Mouse (Mus musculus): ENCODE measurements around the gene Cdsn. TPM values are rescaled to one million over a fixed set of nuclear protein-coding genes. Genes with fewer than 3 reads are reported as not detected.

Gene Cdsn
- polyA plus RNA-seq, 1 experiment, result not detected

DNA sequence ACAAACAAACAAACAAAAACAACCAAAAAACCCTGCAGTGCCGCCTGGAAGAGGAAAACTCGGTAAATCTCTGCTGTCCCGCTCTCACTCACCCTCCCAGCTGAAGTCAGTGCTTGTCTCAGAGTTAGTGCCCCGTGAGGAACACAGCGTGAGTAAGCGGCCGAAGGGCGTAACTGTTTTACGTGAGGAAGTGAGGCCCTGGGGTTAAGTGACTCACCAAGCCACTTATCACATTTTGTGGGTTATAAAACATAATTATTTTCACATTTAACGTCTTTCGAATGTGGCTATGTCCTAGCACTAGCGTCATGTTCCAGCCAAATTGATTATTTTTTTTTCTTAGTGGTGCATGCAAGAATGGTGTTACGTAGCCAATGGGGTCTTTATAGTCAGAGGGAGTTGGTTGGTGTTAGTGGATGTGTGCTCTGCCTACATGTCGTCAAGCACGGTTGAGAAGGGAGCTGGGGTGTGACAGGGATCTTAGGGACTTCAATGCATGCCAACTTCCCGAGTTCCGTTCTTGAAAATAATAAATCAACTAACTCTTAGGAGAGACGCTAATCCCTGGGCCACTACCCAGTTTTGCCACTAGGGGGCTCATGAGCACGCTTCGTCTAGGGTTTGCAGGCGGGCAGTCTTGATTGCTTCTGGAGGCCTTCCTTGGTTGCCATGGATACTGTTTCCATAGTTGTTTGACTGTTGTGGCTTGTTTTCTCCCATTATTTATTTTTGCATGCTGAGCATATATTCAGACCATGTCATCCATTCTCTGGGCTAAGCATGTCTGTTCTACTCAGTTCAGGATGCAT, 38.7 kb downstream of the Cdsn start:
- H3K9me3 ChIP-seq, result peaks cover 9% of the 10 kb centered on the region
- H3K4me1 ChIP-seq, result peaks cover 8% of the 10 kb centered on the region
- TF ChIP-seq FLI1 (IDR thresholded peaks at IDR 0.05; ENCODE audit: low read length) (no peak), GATA1 (IDR thresholded peaks at IDR 0.05; ENCODE audit: borderline replicate concordance, low read length) (no peak)
- no peaks in the 10 kb centered on the region for H3K36me3 ChIP-seq (replicated peaks; ENCODE audit: low read length)
- peak overlapping the region; percentile 83 for H3K4me3 ChIP-seq (replicated peaks)
- peaks cover 29% of the 10 kb centered on the region for H3K27me3 ChIP-seq (replicated peaks)

GRCm38 (mm10) chr17:35591219-35591578, 39.3 kb downstream of the Cdsn start:
- Histone ChIP-seq H3K36me3 (replicated peaks; ENCODE audit: low read length) (no peaks in the 10 kb centered on the region), H3K4me3 (replicated peaks) (no peak overlapping the region), H3K27me3 (replicated peaks) (peaks cover 26% of the 10 kb centered on the region), H3K9me3 (peaks cover 10% of the 10 kb centered on the region), H3K4me1 (peaks cover 8% of the 10 kb centered on the region)
- TF ChIP-seq FLI1 (IDR thresholded peaks at IDR 0.05; ENCODE audit: low read length) (no peak), GATA1 (IDR thresholded peaks at IDR 0.05; ENCODE audit: borderline replicate concordance, low read length) (no peak)

DNA sequence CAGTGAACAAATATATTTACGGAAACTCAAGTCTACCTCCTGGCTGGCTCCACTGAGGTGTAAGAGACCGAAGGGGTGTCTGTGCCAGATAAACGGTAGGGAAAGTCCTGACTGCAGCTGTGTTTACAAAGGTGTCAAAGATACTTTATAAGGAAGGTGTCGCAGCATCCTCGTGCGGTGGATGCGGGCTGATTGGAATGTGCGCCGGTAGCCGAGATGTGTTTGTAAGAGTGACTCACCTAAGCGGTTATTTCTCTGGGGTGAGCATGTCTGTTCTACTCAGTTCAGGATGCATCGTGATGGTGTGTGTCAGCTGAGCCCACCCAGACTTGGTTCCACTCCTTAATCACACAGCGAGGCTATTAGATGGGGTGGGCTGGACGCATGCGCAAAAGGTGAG, 39.8 kb downstream of the Cdsn start:
- no peaks in the 10 kb centered on the region for H3K36me3 ChIP-seq (replicated peaks; ENCODE audit: low read length)
- TF ChIP-seq FLI1 (IDR thresholded peaks at IDR 0.05; ENCODE audit: low read length), result no peak
- no peak for TF ChIP-seq GATA1 (IDR thresholded peaks at IDR 0.05; ENCODE audit: borderline replicate concordance, low read length)
- H3K27me3 ChIP-seq (replicated peaks), result peaks cover 28% of the 10 kb centered on the region
- H3K4me1 ChIP-seq, result peaks cover 8% of the 10 kb centered on the region
- no peak overlapping the region for H3K4me3 ChIP-seq (replicated peaks)
- H3K9me3 ChIP-seq, result peaks cover 15% of the 10 kb centered on the region

DNA sequence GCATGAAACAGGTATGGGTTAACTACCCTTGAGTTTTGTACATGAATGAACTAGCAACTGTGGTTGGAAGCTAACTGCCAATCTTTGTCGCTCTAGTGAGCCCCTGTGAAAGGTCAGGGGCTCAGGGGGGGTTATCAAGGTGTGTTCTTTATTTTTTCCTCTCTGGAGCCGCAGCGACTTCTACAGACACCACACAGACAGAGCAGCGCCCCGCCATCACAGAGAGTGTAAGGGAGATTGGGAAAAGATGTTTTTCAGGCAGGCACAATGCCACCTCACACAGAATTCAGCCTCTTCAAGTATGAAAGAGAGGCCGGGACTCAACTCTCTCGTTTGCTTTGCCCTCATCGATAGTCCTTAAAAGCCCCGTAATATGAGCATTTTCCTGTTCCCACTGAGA, 40.2 kb downstream of the Cdsn start:
- Histone ChIP-seq H3K9me3 (peaks cover 18% of the 10 kb centered on the region), H3K4me1 (peaks cover 8% of the 10 kb centered on the region)

DNA sequence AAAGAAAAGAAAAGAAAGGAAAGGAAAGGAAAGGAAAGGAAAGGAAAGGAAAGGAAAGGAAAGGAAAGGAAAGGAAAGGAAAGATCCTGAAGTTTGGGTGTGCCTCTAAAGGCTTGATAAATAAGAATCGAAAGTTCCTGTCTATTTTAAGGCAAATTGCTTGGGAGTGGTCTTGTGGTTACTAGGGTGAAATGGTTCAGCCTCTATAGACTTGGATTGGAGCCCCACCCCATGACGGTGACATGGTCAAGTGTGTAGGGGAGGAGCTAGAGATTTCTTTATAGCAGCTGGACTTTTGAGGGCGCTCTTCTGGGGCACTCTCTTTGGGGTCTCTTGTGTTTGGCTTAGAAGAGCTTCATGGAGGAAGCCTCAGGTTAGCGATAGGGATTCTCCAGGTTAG, 41.9 kb downstream of the Cdsn start:
- Histone ChIP-seq H3K36me3 (replicated peaks; ENCODE audit: low read length) (no peaks in the 10 kb centered on the region), H3K4me3 (replicated peaks) (no peak overlapping the region), H3K27me3 (replicated peaks) (peaks cover 29% of the 10 kb centered on the region), H3K4me1 (peaks cover 8% of the 10 kb centered on the region), H3K9me3 (peaks cover 21% of the 10 kb centered on the region)
- TF ChIP-seq GATA1 (IDR thresholded peaks at IDR 0.05; ENCODE audit: borderline replicate concordance, low read length), result no peak
- no peak for TF ChIP-seq FLI1 (IDR thresholded peaks at IDR 0.05; ENCODE audit: low read length)

More for the DNA sequence above, 40.2 kb downstream of the Cdsn start:
- Histone ChIP-seq H3K27me3 (replicated peaks) (peaks cover 29% of the 10 kb centered on the region), H3K4me3 (replicated peaks) (no peak overlapping the region), H3K36me3 (replicated peaks; ENCODE audit: low read length) (no peaks in the 10 kb centered on the region)
- no peak for TF ChIP-seq FLI1 (IDR thresholded peaks at IDR 0.05; ENCODE audit: low read length)
- no peak for TF ChIP-seq GATA1 (IDR thresholded peaks at IDR 0.05; ENCODE audit: borderline replicate concordance, low read length)

DNA sequence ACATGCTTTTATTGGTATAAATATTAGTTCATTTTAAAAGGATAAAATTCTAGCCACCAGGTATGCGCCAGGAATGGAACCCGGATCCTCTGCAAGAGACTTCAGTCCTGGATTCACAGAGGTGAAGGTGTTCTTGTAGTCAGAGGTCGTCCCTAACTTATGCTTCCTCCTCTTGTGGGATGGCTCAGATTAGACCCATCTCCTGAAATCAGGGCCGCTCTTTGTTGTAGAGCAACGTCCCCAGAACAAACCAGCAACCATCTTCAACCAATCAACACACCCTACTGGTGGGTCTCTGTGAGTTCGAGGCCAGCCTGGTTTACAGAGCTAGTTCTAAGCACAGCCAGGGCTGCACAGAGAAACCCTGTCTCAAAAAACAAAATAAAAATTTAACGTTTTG, 42.5 kb downstream of the Cdsn start:
- Histone ChIP-seq H3K36me3 (replicated peaks; ENCODE audit: low read length) (no peaks in the 10 kb centered on the region), H3K27me3 (replicated peaks) (peaks cover 29% of the 10 kb centered on the region), H3K4me3 (replicated peaks) (no peak overlapping the region), H3K9me3 (peaks cover 21% of the 10 kb centered on the region), H3K4me1 (peaks cover 8% of the 10 kb centered on the region)
- TF ChIP-seq FLI1 (IDR thresholded peaks at IDR 0.05; ENCODE audit: low read length) (no peak), GATA1 (IDR thresholded peaks at IDR 0.05; ENCODE audit: borderline replicate concordance, low read length) (no peak)

GRCm38 (mm10) chr17:35597399-35597798, 45.5 kb downstream of the Cdsn start:
- H3K4me3 ChIP-seq (replicated peaks), result no peak overlapping the region
- H3K9me3 ChIP-seq, result peaks cover 21% of the 10 kb centered on the region
- no peaks in the 10 kb centered on the region for H3K36me3 ChIP-seq (replicated peaks; ENCODE audit: low read length)
- peaks cover 28% of the 10 kb centered on the region for H3K27me3 ChIP-seq (replicated peaks)
- H3K4me1 ChIP-seq, result no peaks in the 10 kb centered on the region
- TF ChIP-seq FLI1 (IDR thresholded peaks at IDR 0.05; ENCODE audit: low read length), result no peak

DNA sequence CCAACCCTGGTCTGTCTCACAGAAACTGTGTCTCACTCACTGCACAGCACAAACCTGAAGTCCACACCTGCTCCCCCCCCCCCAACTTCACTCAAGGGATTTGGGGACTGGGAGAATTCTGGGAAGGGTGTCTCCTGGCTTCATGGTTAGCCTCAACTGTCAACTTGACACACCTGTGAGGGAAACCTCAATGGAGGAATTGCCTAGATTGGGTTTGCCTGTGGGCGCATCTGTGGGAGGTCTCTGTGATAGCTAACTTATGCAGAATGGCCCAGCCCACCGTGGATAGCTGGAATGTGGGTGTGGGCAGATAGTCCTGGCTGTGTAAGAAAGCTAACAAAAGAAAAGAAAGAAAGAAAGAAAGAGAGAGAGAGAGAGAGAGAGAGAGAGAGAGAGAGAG, 49.3 kb downstream of the Cdsn start, which contains the start of gene Sfta2:
Gene Sfta2 (plus strand): TSS at position 301 of the 400 bp plus-strand sequence.
- H3K36me3 ChIP-seq (replicated peaks; ENCODE audit: low read length), result no peaks in the 10 kb centered on the region
- no peak within 1 kb of the TSS for H3K4me3 ChIP-seq (replicated peaks)
- H3K27me3 ChIP-seq (replicated peaks), result peaks cover 32% of the 10 kb centered on the region
- no peaks in the 10 kb centered on the region for H3K4me1 ChIP-seq
- H3K9me3 ChIP-seq, result peaks cover 21% of the 10 kb centered on the region
- TF ChIP-seq GATA1 (IDR thresholded peaks at IDR 0.05; ENCODE audit: borderline replicate concordance, low read length) (no peak), FLI1 (IDR thresholded peaks at IDR 0.05; ENCODE audit: low read length) (no peak)

GRCm38 (mm10) chr17:35601736-35602354, 49.9 kb downstream of the Cdsn start:
- Histone ChIP-seq H3K9me3 (peaks cover 16% of the 10 kb centered on the region), H3K36me3 (replicated peaks; ENCODE audit: low read length) (no peaks in the 10 kb centered on the region), H3K4me1 (no peaks in the 10 kb centered on the region), H3K4me3 (replicated peaks) (no peak overlapping the region), H3K27me3 (replicated peaks) (peaks cover 32% of the 10 kb centered on the region)
- TF ChIP-seq FLI1 (IDR thresholded peaks at IDR 0.05; ENCODE audit: low read length), result no peak
- no peak for TF ChIP-seq GATA1 (IDR thresholded peaks at IDR 0.05; ENCODE audit: borderline replicate concordance, low read length)

Other genes starting within 250 kb of the Cdsn start
- gene H2-Q1, start 231.7 kb upstream of the Cdsn start, polyA plus RNA-seq (2012; ENCODE audit: insufficient read depth, low replicate concordance), result 1.5 and 7.3 TPM in 2 replicates
- 6.7 TPM in 1 of 2 replicates, not detected in the other for gene H2-Q2, start 209.9 kb upstream of the Cdsn start, polyA plus RNA-seq (2012; ENCODE audit: insufficient read depth, low replicate concordance)
- 13.9 and 46.4 TPM in 2 replicates for gene H2-Q4, start 172.5 kb upstream of the Cdsn start, polyA plus RNA-seq (2012; ENCODE audit: insufficient read depth, low replicate concordance)
- 2.5 and 4.2 TPM in 2 replicates for gene H2-Q6, start 127.3 kb upstream of the Cdsn start, polyA plus RNA-seq (2012; ENCODE audit: insufficient read depth, low replicate concordance)
- gene H2-Q7, start 113.0 kb upstream of the Cdsn start, polyA plus RNA-seq (2012; ENCODE audit: insufficient read depth, low replicate concordance), result 3.2 and 20.1 TPM in 2 replicates
- 0.27 and 2.5 TPM in 2 replicates for gene H2-Q10, start 82.0 kb upstream of the Cdsn start, polyA plus RNA-seq (2012; ENCODE audit: insufficient read depth, low replicate concordance)
- gene Pou5f1, start 46.1 kb upstream of the Cdsn start, polyA plus RNA-seq (2012; ENCODE audit: insufficient read depth, low replicate concordance), result not detected in 2 replicates
- gene Tcf19, start 35.3 kb upstream of the Cdsn start, polyA plus RNA-seq (2012; ENCODE audit: insufficient read depth, low replicate concordance), result 16.3 and 17.5 TPM in 2 replicates
- gene Cchcr1, start 35.0 kb upstream of the Cdsn start, polyA plus RNA-seq (2012; ENCODE audit: insufficient read depth, low replicate concordance), result 3.2 and 10.5 TPM in 2 replicates
- 3.7 TPM in 1 of 2 replicates, not detected in the other for gene Psors1c2, start 18.9 kb upstream of the Cdsn start, polyA plus RNA-seq (2012; ENCODE audit: insufficient read depth, low replicate concordance)
- not detected in 2 replicates for gene 2300002M23Rik, start 15.3 kb downstream of the Cdsn start, polyA plus RNA-seq (2012; ENCODE audit: insufficient read depth, low replicate concordance)
- gene Sfta2, start 49.4 kb downstream of the Cdsn start, polyA plus RNA-seq (2012; ENCODE audit: insufficient read depth, low replicate concordance), result not detected in 2 replicates
- 0.55 TPM in 1 of 2 replicates, not detected in the other for gene Gm9573, start 74.5 kb downstream of the Cdsn start, polyA plus RNA-seq (2012; ENCODE audit: insufficient read depth, low replicate concordance)
- not detected in 2 replicates for gene Mucl3, start 91.6 kb downstream of the Cdsn start, polyA plus RNA-seq (2012; ENCODE audit: insufficient read depth, low replicate concordance)
- gene Vars2, start 115.5 kb downstream of the Cdsn start, polyA plus RNA-seq (2012; ENCODE audit: insufficient read depth, low replicate concordance), result 42.1 and 49.7 TPM in 2 replicates
- 7.8 and 10.8 TPM in 2 replicates for gene Gtf2h4, start 121.6 kb downstream of the Cdsn start, polyA plus RNA-seq (2012; ENCODE audit: insufficient read depth, low replicate concordance)
- gene Ddr1, start 152.5 kb downstream of the Cdsn start, polyA plus RNA-seq (2012; ENCODE audit: insufficient read depth, low replicate concordance), result not detected in 2 replicates